19 mouse cellular contexts compared by ENCODE assay signal in the genomic region with DNA sequence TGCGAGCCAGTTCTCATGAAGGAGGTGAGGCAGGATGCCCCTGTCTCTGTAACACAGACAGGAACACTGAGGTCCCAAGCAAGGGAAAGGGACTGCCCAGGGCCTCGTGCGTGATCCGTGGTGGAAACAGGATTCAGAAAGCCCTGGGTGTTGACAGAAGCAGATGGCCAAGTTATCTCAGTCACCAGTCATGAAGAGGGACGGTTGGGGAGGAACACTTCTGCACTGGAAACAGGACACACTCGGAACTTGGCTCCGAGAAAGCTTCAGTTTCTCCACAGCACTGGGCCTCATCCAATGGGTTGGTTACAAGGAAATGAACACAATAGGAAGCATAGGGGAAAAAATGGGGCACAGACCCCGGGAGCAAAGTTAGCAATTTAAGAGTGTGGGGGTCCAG. TPM values are rescaled to one million over a fixed set of nuclear protein-coding genes. Genes with fewer than 3 reads are reported as not detected.
DNase-seq lines count a peak whose midpoint lies in the region; ATAC-seq and TF ChIP-seq lines count a peak whose summit lies in the region.
"Had no signal": no experiment of that assay in that cellular context is flagged by ENCODE, and none has a peak within 500 bp of the region (broad histone marks: within the 10 kb centered on the region; RNA-seq: fewer than 3 reads in every experiment).

No protein-coding gene starts in this region.

- DNase-seq in hindbrain, embryonic 10.5 days (ENCODE audit: low spot score): no peak
- no peak for DNase-seq in hindbrain, postnatal 0 days (ENCODE audit: low spot score)
- peak; percentile 36 for DNase-seq in heart, postnatal 4 days
- no peak for DNase-seq in embryo, embryonic 10.5 days (ENCODE audit: low spot score)
- no peak for DNase-seq in kidney, postnatal 14 days
- DNase-seq: adrenal gland, postnatal 36 days; cerebellum, adult 9-10 months; kidney, adult 8-10 months; kidney, postnatal 4 days; layer of hippocampus, postnatal 36 days had no signal

- H3K79me2 ChIP-seq in myocyte (ENCODE audit: control insufficient read depth, insufficient read depth): no peaks in the 10 kb centered on the region

- 67% methylated on average over 8 of the region's 8 CpGs for WGBS in hindbrain, embryonic 10.5 days
- WGBS in hindbrain, postnatal 0 days: 60% methylated on average over 8 of the region's 8 CpGs
- WGBS in heart, embryonic 14.5 days: 21% methylated on average over 8 of the region's 8 CpGs

- no peak overlapping the region for H3K9ac ChIP-seq in hindbrain, postnatal 0 days (replicated peaks; ENCODE audit: low read length)
- no peak overlapping the region for H3K9ac ChIP-seq in heart, embryonic 14.5 days (ENCODE audit: low read length)
- H3K9ac ChIP-seq: heart, embryonic 13.5 days; midbrain, embryonic 13.5 days had no signal

- no peaks in the 10 kb centered on the region for H3K9me3 ChIP-seq in hindbrain, embryonic 10.5 days
- no peaks in the 10 kb centered on the region for H3K9me3 ChIP-seq in hindbrain, postnatal 0 days (ENCODE audit: low read length)
- H3K9me3 ChIP-seq in heart, embryonic 14.5 days (ENCODE audit: control insufficient read depth, low read length): no peaks in the 10 kb centered on the region
- H3K9me3 ChIP-seq: heart, embryonic 13.5 days; midbrain, embryonic 13.5 days had no signal

- H3K4me2 ChIP-seq in hindbrain, postnatal 0 days (ENCODE audit: low read depth, low read length): no peak overlapping the region
- H3K4me2 ChIP-seq in heart, embryonic 14.5 days (ENCODE audit: low read length): no peak overlapping the region
- H3K4me2 ChIP-seq in myocyte (ENCODE audit: low read depth): peak overlapping the region; percentile 73
- H3K4me2 ChIP-seq: heart, embryonic 13.5 days; liver, embryonic 11.5 days; midbrain, embryonic 13.5 days had no signal

- no peak for ATAC-seq in hindbrain, postnatal 0 days
- ATAC-seq in heart, embryonic 14.5 days (ENCODE audit: insufficient number of reproducible peaks, insufficient read depth, low FRiP score, low read depth): peak; percentile 36; the same call in 1 of the 2 replicates
- ATAC-seq: forebrain, embryonic 16.5 days; midbrain, embryonic 13.5 days had no signal

- TF ChIP-seq CTCF in hindbrain, postnatal 0 days (IDR thresholded peaks at IDR 0.05; ENCODE audit: low read depth): no peak

- H3K27ac ChIP-seq in hindbrain, embryonic 10.5 days: 0 out of 2 replicates have a peak overlapping the region, but pooled peaks have one; percentile 12
- H3K27ac ChIP-seq in hindbrain, postnatal 0 days: no peak overlapping the region
- no peak overlapping the region for H3K27ac ChIP-seq in heart, embryonic 14.5 days (replicated peaks in 1 of 2; ENCODE audit: control insufficient read depth in 1 of 2, insufficient read depth in 1 of 2, low read depth in 2 of 2, low read length in 2 of 2)
- H3K27ac ChIP-seq: heart, embryonic 13.5 days; midbrain, embryonic 13.5 days had no signal

- no peak overlapping the region for H3K4me3 ChIP-seq in hindbrain, embryonic 10.5 days
- H3K4me3 ChIP-seq in hindbrain, postnatal 0 days (ENCODE audit: low read length): no peak overlapping the region
- H3K4me3 ChIP-seq in heart, embryonic 14.5 days (ENCODE audit: control insufficient read depth in 1 of 2, insufficient read depth in 1 of 2, low read depth in 1 of 2, low read length in 2 of 2): no peak overlapping the region
- peak overlapping the region; percentile 2 for H3K4me3 ChIP-seq in myocyte
- H3K4me3 ChIP-seq: heart, embryonic 13.5 days; midbrain, embryonic 13.5 days had no signal

- no peak for TF ChIP-seq POLR2A in myocyte (IDR thresholded peaks at IDR 0.05; ENCODE audit: insufficient read length, low read depth)

- no peak overlapping the region for H3ac ChIP-seq in myocyte (ENCODE audit: control insufficient read depth, insufficient read length)

- peaks cover 34% of the 10 kb centered on the region for H3K4me1 ChIP-seq in hindbrain, embryonic 10.5 days (replicated peaks)
- H3K4me1 ChIP-seq in hindbrain, postnatal 0 days (ENCODE audit: insufficient read depth, low read length): 0 out of 2 replicates have a peak, but pooled peaks cover 6% of the 10 kb centered on the region
- no peaks in the 10 kb centered on the region for H3K4me1 ChIP-seq in heart, embryonic 14.5 days (ENCODE audit: control insufficient read depth in 2 of 2, insufficient read depth in 2 of 2, low read length in 2 of 2)

- no peaks in the 10 kb centered on the region for H3K36me3 ChIP-seq in hindbrain, embryonic 10.5 days
- H3K36me3 ChIP-seq in hindbrain, postnatal 0 days (ENCODE audit: insufficient read depth, low read length): no peaks in the 10 kb centered on the region
- no peaks in the 10 kb centered on the region for H3K36me3 ChIP-seq in heart, embryonic 14.5 days (ENCODE audit: control insufficient read depth, insufficient read depth, low read length)
- H3K36me3 ChIP-seq in myocyte (ENCODE audit: control insufficient read depth, insufficient read depth): no peaks in the 10 kb centered on the region
- H3K36me3 ChIP-seq: heart, embryonic 13.5 days; midbrain, embryonic 13.5 days had no signal

- peaks cover 38% of the 10 kb centered on the region for H3K27me3 ChIP-seq in hindbrain, embryonic 10.5 days (ENCODE audit: insufficient read depth, poor library complexity, severe bottlenecking)
- no peaks in the 10 kb centered on the region for H3K27me3 ChIP-seq in hindbrain, postnatal 0 days (ENCODE audit: insufficient read depth, low read length)
- peaks cover 30% of the 10 kb centered on the region for H3K27me3 ChIP-seq in heart, embryonic 14.5 days (ENCODE audit: control insufficient read depth, insufficient read depth, low read length)
- no peaks in the 10 kb centered on the region for H3K27me3 ChIP-seq in myocyte (ENCODE audit: control insufficient read depth, insufficient read depth, insufficient read length)

TF ChIP-seq in myocyte, 11 proteins besides CTCF, POLR2A, EP300 and RAD21:
- TF ChIP-seq SRF (IDR thresholded peaks at IDR 0.05; ENCODE audit: control insufficient read depth, insufficient read length, low read depth) (no peak), TCF12 (IDR thresholded peaks at IDR 0.05; ENCODE audit: insufficient read depth, poor library complexity, severe bottlenecking) (no peak), MYOD1 (IDR thresholded peaks at IDR 0.05; ENCODE audit: control insufficient read depth in 1 of 3, insufficient read length in 2 of 3, low read depth in 2 of 3) (no peak), POLR2AphosphoS2 (IDR thresholded peaks at IDR 0.05; ENCODE audit: insufficient read length, low read depth) (no peak), CEBPB (IDR thresholded peaks at IDR 0.05; ENCODE audit: insufficient read depth, poor library complexity, severe bottlenecking) (no peak), REST (IDR thresholded peaks at IDR 0.05; ENCODE audit: insufficient read depth, insufficient read length) (no peak), E2F4 (IDR thresholded peaks at IDR 0.05; ENCODE audit: insufficient read depth) (no peak), MAX (IDR thresholded peaks at IDR 0.05; ENCODE audit: low read depth) (no peak), MYOG (IDR thresholded peaks at IDR 0.05; ENCODE audit: control insufficient read depth in 1 of 3, insufficient read depth in 1 of 3, insufficient read length in 2 of 3, low read depth in 2 of 3) (no peak), TCF3 (IDR thresholded peaks at IDR 0.05; ENCODE audit: insufficient read length, low read depth) (no peak), USF1 (IDR thresholded peaks at IDR 0.05; ENCODE audit: low read depth) (no peak)

RNA-seq across cellular contexts. Expression of gene Pla2g2e, which starts 1.0 kb away (rescaled TPM):
- polyA plus RNA-seq in hindbrain, embryonic 10.5 days (2016; fragmentation: Nextera tagmentation; extraction: Ambion mirVana): not detected in 2 replicates
- total RNA-seq in hindbrain, postnatal 0 days (2014; rRNA removed): not detected in 2 replicates
- polyA plus RNA-seq in hindbrain, postnatal 0 days (2015; fragmentation: Nextera tagmentation; extraction: Ambion mirVana): not detected in 2 replicates
- not detected in 2 replicates for polyA plus RNA-seq in heart, embryonic 14.5 days (2014; fragmentation: Nextera tagmentation; extraction: Ambion mirVana)
- under 1 TPM; 0.36 to 0.59 TPM for total RNA-seq in heart, postnatal 4 days (2021)
- 20.4 TPM for polyA plus RNA-seq in myocyte (2012; fragmentation: generic; extraction: Trizol)
- total RNA-seq: layer of hippocampus, postnatal 36 days; left cerebral cortex, postnatal 36 days; MEL had no signal
- polyA plus RNA-seq: forebrain, embryonic 16.5 days; heart, embryonic 13.5 days; liver, embryonic 11.5 days; midbrain, embryonic 13.5 days had no signal

RNA-seq across cellular contexts. Expression of gene Gm13030, which starts 5.0 kb away (rescaled TPM):
- polyA plus RNA-seq in hindbrain, embryonic 10.5 days (2016; fragmentation: Nextera tagmentation; extraction: Ambion mirVana): not detected in 2 replicates
- total RNA-seq in hindbrain, postnatal 0 days (2014; rRNA removed): not detected in 2 replicates
- not detected in 2 replicates for polyA plus RNA-seq in hindbrain, postnatal 0 days (2015; fragmentation: Nextera tagmentation; extraction: Ambion mirVana)
- not detected in 2 replicates for polyA plus RNA-seq in heart, embryonic 14.5 days (2014; fragmentation: Nextera tagmentation; extraction: Ambion mirVana)
- not detected for total RNA-seq in heart, postnatal 4 days (2021)
- polyA plus RNA-seq in myocyte (2012; fragmentation: generic; extraction: Trizol): not detected
- total RNA-seq: adrenal gland, postnatal 36 days; layer of hippocampus, postnatal 36 days; left cerebral cortex, postnatal 36 days; MEL had no signal
- polyA plus RNA-seq: forebrain, embryonic 16.5 days; heart, embryonic 13.5 days; liver, embryonic 11.5 days; midbrain, embryonic 13.5 days; urinary bladder, adult 2 months had no signal

RNA-seq across cellular contexts. Expression of gene Pla2g5, which starts 15.5 kb away (rescaled TPM):
- 0.19 TPM in 1 of 2 replicates, not detected in the other for polyA plus RNA-seq in hindbrain, embryonic 10.5 days (2016; fragmentation: Nextera tagmentation; extraction: Ambion mirVana)
- total RNA-seq in hindbrain, postnatal 0 days (2014; rRNA removed): 0.94 TPM in 1 of 2 replicates, not detected in the other
- 1.1 and 1.9 TPM in 2 replicates for polyA plus RNA-seq in hindbrain, postnatal 0 days (2015; fragmentation: Nextera tagmentation; extraction: Ambion mirVana)
- 2.5 and 3.2 TPM in 2 replicates for polyA plus RNA-seq in heart, embryonic 14.5 days (2014; fragmentation: Nextera tagmentation; extraction: Ambion mirVana)
- total RNA-seq in heart, postnatal 4 days (2021): 1 to 10 TPM; 7.9 to 8.6 TPM
- polyA plus RNA-seq in myocyte (2012; fragmentation: generic; extraction: Trizol): 0.10 TPM
- total RNA-seq: MEL had no signal

RNA-seq across cellular contexts. Expression of gene Otud3, which starts 35.0 kb away (rescaled TPM):
- 2.4 and 3.0 TPM in 2 replicates for polyA plus RNA-seq in hindbrain, embryonic 10.5 days (2016; fragmentation: Nextera tagmentation; extraction: Ambion mirVana)
- total RNA-seq in hindbrain, postnatal 0 days (2014; rRNA removed): 4.6 and 6.8 TPM in 2 replicates
- 3.8 and 3.9 TPM in 2 replicates for polyA plus RNA-seq in hindbrain, postnatal 0 days (2015; fragmentation: Nextera tagmentation; extraction: Ambion mirVana)
- polyA plus RNA-seq in heart, embryonic 14.5 days (2014; fragmentation: Nextera tagmentation; extraction: Ambion mirVana): 2.6 and 3.2 TPM in 2 replicates
- 1 to 10 TPM; 7.5 to 9.3 TPM for total RNA-seq in heart, postnatal 4 days (2021)
- polyA plus RNA-seq in myocyte (2012; fragmentation: generic; extraction: Trizol): 12.5 TPM

Comparison
In these comparisons a context has a peak if more than half of its experiments do, and no peak if none do; other contexts are left out.
1. RNA of gene Pla2g2e, which starts 1.0 kb away (polyA plus RNA-seq): 20.4 TPM in myocyte (single experiment); not detected in heart, embryonic 14.5 days, not detected in hindbrain, embryonic 10.5 days and not detected in hindbrain, postnatal 0 days; every median in the first group is over 10 times any median in the second.